Mouse (Mus musculus) granulocyte monocyte progenitor cell, adult 5-6 weeks (primary cell): ENCODE data around the gene Thpo. TPM values are rescaled to one million over a fixed set of nuclear protein-coding genes. Genes with fewer than 3 reads are reported as not detected.

Source experiments
- ATAC-seq: replicated peaks from 2 replicates; pipeline ENCODE4 v1.8.0; 2016; ENCODE audit warnings: mild to moderate bottlenecking, moderate TSS enrichment, inconsistent platforms; ENCODE audit not compliant: poor library complexity, severe bottlenecking
- total RNA-seq, 2 experiments: library from RNA; stranded (forward) in 1 of 2; stranded (reverse) in 1 of 2; fragments of 200-712, 200-1000 nt in 1 of 2; fragments of >200 nt in 1 of 2; fragmentation: Nextera tagmentation in 1 of 2; gene quantifications; 2 replicates each; pipeline ENCODE4 v1.2.3; 2014 to 2017

Gene Thpo
- total RNA-seq, 2 experiments from 2014 or later = not detected

GRCm38 (mm10) chr16:20708220-20708938 lies 25.9 kb downstream of the Thpo start:
- no peak for ATAC-seq

GRCm38 (mm10) chr16:20706407-20707055 lies 27.8 kb downstream of the Thpo start:
- ATAC-seq = no peak

DNA sequence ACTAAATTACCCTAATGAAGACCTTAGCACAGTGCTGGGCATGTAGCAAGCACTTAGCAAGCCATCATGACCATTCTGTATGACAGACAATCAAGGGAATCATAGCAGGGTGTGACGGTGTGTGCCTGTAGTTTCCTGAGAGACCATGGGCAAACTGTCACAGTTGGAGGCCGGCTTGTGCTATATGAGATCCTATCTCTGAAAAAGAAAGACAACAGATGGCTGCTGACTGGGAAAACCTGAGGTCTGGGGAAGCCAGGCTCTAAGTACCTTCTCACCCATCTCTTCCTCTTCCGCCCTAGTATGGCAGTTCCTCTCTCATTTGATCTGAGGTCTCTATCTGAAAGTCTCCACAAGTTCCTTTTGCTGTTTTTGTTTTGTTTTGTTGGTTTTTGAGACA lies 28.5 kb downstream of the Thpo start:
- ATAC-seq = no peak

- ATAC-seq = no peak
Observed at GRCm38 (mm10) chr16:20703699-20704400, 30.5 kb downstream of the Thpo start.

GRCm38 (mm10) chr16:20703071-20703470 lies 31.2 kb downstream of the Thpo start:
- ATAC-seq = no peak

- ATAC-seq = peak; percentile 87
Observed at GRCm38 (mm10) chr16:20702522-20702893, 31.8 kb downstream of the Thpo start.

- ATAC-seq = peak; percentile 17; the same call in 1 of the 2 replicates
Observed at GRCm38 (mm10) chr16:20701729-20702521, 32.4 kb downstream of the Thpo start.

DNA sequence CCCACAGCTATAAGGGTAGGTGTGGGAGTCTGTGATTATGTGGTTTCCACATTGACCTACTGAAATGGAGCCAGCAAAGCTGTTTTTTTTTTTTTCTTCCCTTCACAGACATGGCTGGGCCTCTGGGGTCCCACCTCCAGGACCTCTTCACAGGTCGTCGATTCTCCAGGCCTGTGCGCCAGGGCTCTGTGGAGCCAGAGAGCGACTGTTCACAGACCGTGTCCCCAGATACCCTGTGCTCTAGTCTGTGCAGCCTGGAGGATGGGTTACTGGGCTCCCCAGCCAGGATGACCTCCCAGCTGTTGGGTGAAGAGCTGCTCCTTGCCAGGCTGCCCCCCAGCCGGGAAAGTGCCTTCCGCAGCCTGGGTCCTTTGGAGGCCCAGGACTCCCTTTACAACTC lies 33.0 kb downstream of the Thpo start:
- ATAC-seq = no peak

GRCm38 (mm10) chr16:20700036-20700435 lies 34.3 kb downstream of the Thpo start:
- no peak for ATAC-seq

DNA sequence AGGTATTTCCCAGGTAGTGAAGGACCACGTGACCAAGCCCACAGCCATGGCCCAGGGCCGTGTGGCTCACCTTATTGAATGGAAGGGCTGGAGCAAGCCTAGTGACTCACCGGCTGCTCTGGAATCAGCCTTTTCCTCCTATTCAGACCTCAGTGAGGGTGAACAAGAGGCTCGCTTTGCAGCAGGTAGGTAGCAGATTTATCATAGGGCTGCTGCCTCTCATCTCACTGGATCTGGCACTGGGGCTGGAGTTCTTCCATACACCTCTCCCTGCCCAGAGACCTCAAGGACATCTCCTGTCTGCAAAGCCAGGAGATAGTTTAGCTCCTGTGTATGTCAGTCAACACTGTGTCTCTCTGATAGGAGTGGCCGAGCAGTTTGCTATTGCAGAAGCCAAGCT lies 35.0 kb downstream of the Thpo start:
- ATAC-seq = no peak

- ATAC-seq = peak; percentile 14; the same call in 1 of the 2 replicates
Observed at GRCm38 (mm10) chr16:20695622-20696323, 38.5 kb downstream of the Thpo start.

GRCm38 (mm10) chr16:20694781-20695180 lies 39.5 kb downstream of the Thpo start:
- peak; percentile 64 for ATAC-seq

GRCm38 (mm10) chr16:20693111-20693701 lies 41.1 kb downstream of the Thpo start, which contains the start of gene Fam131a:
Gene Fam131a, plus strand, starts transcription at chr16:20693241.
- peak; percentile 86 for ATAC-seq

DNA sequence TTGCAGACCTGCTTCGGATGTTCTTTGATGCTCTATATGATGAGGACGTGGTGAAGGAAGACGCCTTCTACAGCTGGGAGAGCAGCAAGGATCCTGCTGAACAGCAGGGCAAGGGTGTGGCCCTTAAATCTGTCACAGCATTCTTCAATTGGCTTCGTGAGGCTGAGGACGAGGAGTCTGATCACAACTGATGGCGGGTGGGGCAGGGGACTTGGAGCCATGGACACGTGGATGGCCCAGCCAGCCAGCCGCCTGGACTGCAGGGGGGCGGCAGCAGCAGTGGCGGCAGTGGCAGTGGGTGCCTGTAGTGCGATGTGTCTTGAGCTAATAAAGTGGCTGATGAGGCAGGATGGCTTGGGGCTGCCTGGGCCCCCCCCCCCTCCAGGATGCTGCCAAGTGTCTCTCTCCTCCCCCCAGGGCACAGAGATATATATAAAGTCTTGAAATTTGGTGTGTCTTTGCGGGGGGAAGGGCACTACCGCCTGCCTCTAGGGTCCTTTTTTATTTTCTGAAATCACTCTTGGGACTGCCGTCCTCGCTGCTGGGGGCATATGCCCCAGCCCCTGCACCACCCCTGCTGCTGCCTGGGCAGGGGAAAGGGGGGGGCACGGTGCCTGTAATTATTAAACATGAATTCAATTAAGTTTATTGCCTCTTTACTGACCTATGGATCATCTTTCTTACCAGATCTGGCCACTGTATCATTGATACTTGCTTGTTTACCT lies 41.9 kb downstream of the Thpo start:
- ATAC-seq = no peak

GRCm38 (mm10) chr16:20691617-20692016 lies 42.7 kb downstream of the Thpo start:
- no peak for ATAC-seq

GRCm38 (mm10) chr16:20690774-20691173 lies 43.5 kb downstream of the Thpo start:
- ATAC-seq = no peak

DNA sequence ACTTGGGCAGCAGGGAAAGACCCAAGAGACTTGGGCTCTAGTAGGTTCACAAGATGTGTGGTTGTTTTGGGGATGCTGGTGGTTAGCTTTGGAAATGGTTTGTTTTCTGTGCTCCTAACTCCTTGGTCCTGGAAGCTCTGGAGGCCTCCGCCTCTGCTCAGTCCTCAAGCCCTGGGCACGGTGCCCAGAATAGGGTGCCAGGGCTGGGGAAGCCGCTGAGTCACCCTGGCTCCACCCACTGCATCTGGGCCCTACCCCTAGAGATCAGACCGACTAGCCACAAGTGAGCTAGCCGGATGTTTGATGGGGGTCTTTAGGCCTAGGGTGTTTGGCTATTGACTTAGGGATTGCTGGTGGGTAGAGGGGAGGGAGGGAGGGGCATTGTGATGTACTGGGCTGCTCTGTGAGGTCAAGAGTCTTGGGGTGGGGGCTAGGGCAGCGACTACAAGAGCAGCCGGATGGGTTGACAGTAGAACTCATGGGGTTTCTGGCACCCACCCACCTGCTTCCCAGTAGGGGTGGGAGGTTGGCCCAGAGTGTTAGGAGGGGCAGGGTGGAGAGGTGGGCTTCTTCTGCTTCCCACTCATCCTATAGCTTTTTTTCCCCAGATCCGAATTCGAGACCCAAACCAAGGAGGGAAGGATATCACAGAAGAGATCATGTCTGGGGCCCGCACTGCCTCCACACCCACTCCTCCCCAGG lies 56.2 kb downstream of the Thpo start:
- peak; percentile 77 for ATAC-seq

- no peak for ATAC-seq
Observed at GRCm38 (mm10) chr16:20677380-20677779, 56.9 kb downstream of the Thpo start.
